In genomic region chr11:113729917-113730316, GRCm38 (mm10) we compare ENCODE assay signal across 19 mouse cellular contexts. TPM values are rescaled to one million over a fixed set of nuclear protein-coding genes. Genes with fewer than 3 reads are reported as not detected.
DNase-seq lines count a peak whose midpoint lies in the region; ATAC-seq and TF ChIP-seq lines count a peak whose summit lies in the region.
"Had no signal": no experiment of that assay in that cellular context is flagged by ENCODE, and none has a peak within 500 bp of the region (broad histone marks: within the 10 kb centered on the region; RNA-seq: fewer than 3 reads in every experiment).

No protein-coding gene starts in this region.

- peaks cover 6% of the 10 kb centered on the region for H3K79me3 ChIP-seq in C2C12 (ENCODE audit: low read depth)

- no peaks in the 10 kb centered on the region for H3K27me3 ChIP-seq in limb, embryonic 12.5 days
- no peaks in the 10 kb centered on the region for H3K27me3 ChIP-seq in limb, embryonic 10.5 days (ENCODE audit: low read depth, poor library complexity, severe bottlenecking)
- no peaks in the 10 kb centered on the region for H3K27me3 ChIP-seq in C2C12 (ENCODE audit: control insufficient read depth, insufficient read depth, insufficient read length)
- H3K27me3 ChIP-seq in kidney, postnatal 0 days (ENCODE audit: insufficient read depth, low read length), result no peaks in the 10 kb centered on the region
- H3K27me3 ChIP-seq: embryonic facial prominence, embryonic 12.5 days; forebrain, embryonic 15.5 days; liver, embryonic 13.5 days; neural tube, embryonic 15.5 days had no signal

- H3K4me2 ChIP-seq in limb, embryonic 12.5 days, result no peak overlapping the region
- no peak overlapping the region for H3K4me2 ChIP-seq in kidney, postnatal 0 days (ENCODE audit: low read length)
- H3K4me2 ChIP-seq: embryonic facial prominence, embryonic 12.5 days; forebrain, embryonic 15.5 days; liver, embryonic 13.5 days; neural tube, embryonic 15.5 days had no signal

- TF ChIP-seq CTCF in C2C12 (IDR thresholded peaks at IDR 0.05; ENCODE audit: control insufficient read depth, insufficient read depth, insufficient read length), result no peak
- no peak for TF ChIP-seq CTCF in kidney, postnatal 0 days (IDR thresholded peaks at IDR 0.05; ENCODE audit: low read depth)

- peak overlapping the region; percentile 91; the same call in 1 of the 2 replicates for H3K27ac ChIP-seq in limb, embryonic 12.5 days
- no peak overlapping the region for H3K27ac ChIP-seq in limb, embryonic 10.5 days
- H3K27ac ChIP-seq in kidney, postnatal 0 days, result peak overlapping the region; percentile 67
- H3K27ac ChIP-seq: forebrain, embryonic 15.5 days; left cerebral cortex, adult 2 months; liver, embryonic 13.5 days; neural tube, embryonic 15.5 days had no signal

- H3K79me2 ChIP-seq in C2C12 (ENCODE audit: control insufficient read depth, insufficient read depth), result peaks cover 34% of the 10 kb centered on the region

- 48% methylated on average over 8 of the region's 8 CpGs for WGBS in limb, embryonic 12.5 days
- WGBS in limb, embryonic 10.5 days, result 54% methylated on average over 8 of the region's 8 CpGs
- WGBS in kidney, postnatal 0 days, result 20% methylated on average over 8 of the region's 8 CpGs

- no peak overlapping the region; the same call in 1 of the 2 replicates for H3K9ac ChIP-seq in limb, embryonic 12.5 days (replicated peaks)
- no peak overlapping the region for H3K9ac ChIP-seq in kidney, postnatal 0 days (ENCODE audit: low read depth, low read length)
- H3K9ac ChIP-seq: embryonic facial prominence, embryonic 12.5 days; forebrain, embryonic 15.5 days; liver, embryonic 13.5 days; neural tube, embryonic 15.5 days had no signal

- no peak for ATAC-seq in limb, embryonic 12.5 days (ENCODE audit: insufficient number of reproducible peaks, insufficient read depth, low FRiP score, low TSS enrichment, low read depth)
- ATAC-seq in kidney, postnatal 0 days (replicated peaks; ENCODE audit: low FRiP score, low read depth), result no peak
- ATAC-seq: forebrain, embryonic 15.5 days; hindbrain, embryonic 16.5 days; midbrain, embryonic 16.5 days had no signal

- H3K9me3 ChIP-seq in limb, embryonic 12.5 days, result no peaks in the 10 kb centered on the region
- H3K9me3 ChIP-seq in limb, embryonic 10.5 days (replicated peaks), result no peaks in the 10 kb centered on the region
- no peaks in the 10 kb centered on the region for H3K9me3 ChIP-seq in kidney, postnatal 0 days (replicated peaks; ENCODE audit: low read length)
- H3K9me3 ChIP-seq: embryonic facial prominence, embryonic 12.5 days; forebrain, embryonic 15.5 days; liver, embryonic 13.5 days; neural tube, embryonic 15.5 days had no signal

- peaks cover 66% of the 10 kb centered on the region for H3K36me3 ChIP-seq in limb, embryonic 12.5 days
- peaks cover 97% of the 10 kb centered on the region for H3K36me3 ChIP-seq in limb, embryonic 10.5 days
- peaks cover 13% of the 10 kb centered on the region for H3K36me3 ChIP-seq in C2C12 (ENCODE audit: control insufficient read depth, insufficient read depth)
- H3K36me3 ChIP-seq in kidney, postnatal 0 days (ENCODE audit: insufficient read depth, low read length), result peaks cover 28% of the 10 kb centered on the region; the same call in 1 of the 2 replicates

- no peak overlapping the region for H3K4me3 ChIP-seq in limb, embryonic 12.5 days (replicated peaks)
- H3K4me3 ChIP-seq in limb, embryonic 10.5 days, result no peak overlapping the region
- no peak overlapping the region for H3K4me3 ChIP-seq in C2C12 (ENCODE audit: insufficient read depth, poor library complexity, severe bottlenecking)
- no peak overlapping the region for H3K4me3 ChIP-seq in kidney, postnatal 0 days (replicated peaks; ENCODE audit: low read depth, low read length)
- H3K4me3 ChIP-seq: embryonic facial prominence, embryonic 12.5 days; forebrain, embryonic 15.5 days; left cerebral cortex, adult 2 months; liver, embryonic 13.5 days; neural tube, embryonic 15.5 days had no signal

- no peak overlapping the region for H3ac ChIP-seq in C2C12 (ENCODE audit: control insufficient read depth, insufficient read length, low read depth)

- peaks cover 90% of the 10 kb centered on the region for H3K4me1 ChIP-seq in limb, embryonic 12.5 days (replicated peaks)
- H3K4me1 ChIP-seq in limb, embryonic 10.5 days, result peaks cover 86% of the 10 kb centered on the region
- peaks cover 61% of the 10 kb centered on the region for H3K4me1 ChIP-seq in kidney, postnatal 0 days (replicated peaks; ENCODE audit: insufficient read depth, low read length)

- intact Hi-C loops in left cerebral cortex, postnatal 36 days (cut with DNase I), result no loop called here

- no peak for DNase-seq in limb, embryonic 10.5 days (ENCODE audit: low spot score)
- peak; percentile 84 for DNase-seq in adrenal gland, postnatal 14 days
- peak; percentile 54 for DNase-seq in kidney, postnatal 0 days (ENCODE audit: low spot score)
- no peak for DNase-seq in cerebellum, postnatal 36 days
- DNase-seq in left cerebral cortex, postnatal 36 days (ENCODE audit: low spot score in 2 of 2), result no peak
- no peak for DNase-seq in gastrocnemius, adult 18-20 months (ENCODE audit: low spot score)
- DNase-seq: cerebellum, adult 9-11 months; gastrocnemius, postnatal 10 days; liver, embryonic 13.5 days; right cerebral cortex, adult 18-20 months; thymus, postnatal 36 days had no signal

TF ChIP-seq in C2C12, 6 proteins besides CTCF, POLR2A, EP300 and RAD21:
- TF ChIP-seq MYOG (IDR thresholded peaks at IDR 0.05; ENCODE audit: control insufficient read depth, extremely low read depth, insufficient read length) (no peak), USF1 (IDR thresholded peaks at IDR 0.05; ENCODE audit: low read depth) (no peak), MAX (IDR thresholded peaks at IDR 0.05) (peak; percentile 25), FOSL1 (IDR thresholded peaks at IDR 0.05; ENCODE audit: insufficient read depth, low read length, poor library complexity, severe bottlenecking) (no peak), CEBPB (IDR thresholded peaks at IDR 0.05; ENCODE audit: low read depth) (no peak), MYOD1 (IDR thresholded peaks at IDR 0.05; ENCODE audit: control insufficient read depth, insufficient read length, low read depth) (peak; percentile 40)

RNA-seq across cellular contexts. Expression of gene Cpsf4l, which starts 20.1 kb away (rescaled TPM):
- 0.60 and 0.75 TPM in 2 replicates for polyA plus RNA-seq in limb, embryonic 12.5 days (2016; fragmentation: Nextera tagmentation; extraction: Ambion mirVana)
- polyA plus RNA-seq in limb, embryonic 10.5 days (2016; fragmentation: Nextera tagmentation; extraction: Ambion mirVana), result 0.67 and 0.90 TPM in 2 replicates
- polyA plus RNA-seq in C2C12 (2012; fragmentation: generic; extraction: Trizol), result not detected
- total RNA-seq in adrenal gland, postnatal 14 days (2021), result 1.5 and 2.5 TPM in 2 replicates
- polyA plus RNA-seq in kidney, postnatal 0 days (2015; fragmentation: Nextera tagmentation; extraction: Ambion mirVana), result 3.9 TPM in 2 replicates
- not detected for total RNA-seq in left cerebral cortex, postnatal 36 days (2021)
- not detected for total RNA-seq in gastrocnemius, adult 18-20 months (2021)
- total RNA-seq: gastrocnemius, postnatal 10 days; left cerebral cortex, adult 2 months had no signal
- polyA plus RNA-seq: liver, embryonic 13.5 days had no signal

RNA-seq across cellular contexts. Expression of gene Cdc42ep4, which starts 21.8 kb away (rescaled TPM):
- 119 and 120 TPM in 2 replicates for polyA plus RNA-seq in limb, embryonic 12.5 days (2016; fragmentation: Nextera tagmentation; extraction: Ambion mirVana)
- 111 and 130 TPM in 2 replicates for polyA plus RNA-seq in limb, embryonic 10.5 days (2016; fragmentation: Nextera tagmentation; extraction: Ambion mirVana)
- polyA plus RNA-seq in C2C12 (2012; fragmentation: generic; extraction: Trizol), result 13.0 TPM
- 76.8 and 82.7 TPM in 2 replicates for total RNA-seq in adrenal gland, postnatal 14 days (2021)
- 48.5 and 52.3 TPM in 2 replicates for polyA plus RNA-seq in kidney, postnatal 0 days (2015; fragmentation: Nextera tagmentation; extraction: Ambion mirVana)
- total RNA-seq in left cerebral cortex, postnatal 36 days (2021), result 10 to 100 TPM; 21.9 to 29.8 TPM
- total RNA-seq in gastrocnemius, adult 18-20 months (2021), result 1 to 10 TPM; 4.5 to 7.4 TPM

RNA-seq across cellular contexts. Expression of gene D11Wsu47e, which starts 45.7 kb away (rescaled TPM):
- 23.7 and 25.8 TPM in 2 replicates for polyA plus RNA-seq in limb, embryonic 12.5 days (2016; fragmentation: Nextera tagmentation; extraction: Ambion mirVana)
- 26.7 and 28.4 TPM in 2 replicates for polyA plus RNA-seq in limb, embryonic 10.5 days (2016; fragmentation: Nextera tagmentation; extraction: Ambion mirVana)
- 11.7 TPM for polyA plus RNA-seq in C2C12 (2012; fragmentation: generic; extraction: Trizol)
- 15.9 and 18.2 TPM in 2 replicates for total RNA-seq in adrenal gland, postnatal 14 days (2021)
- polyA plus RNA-seq in kidney, postnatal 0 days (2015; fragmentation: Nextera tagmentation; extraction: Ambion mirVana), result 17.2 and 18.8 TPM in 2 replicates
- 10 to 100 TPM; 11.5 to 14.9 TPM for total RNA-seq in left cerebral cortex, postnatal 36 days (2021)
- 1 to 10 TPM; 3.2 to 6.6 TPM for total RNA-seq in gastrocnemius, adult 18-20 months (2021)

RNA-seq across cellular contexts. Expression of gene Fam104a, which starts 46.0 kb away (rescaled TPM):
- 51.8 and 54.1 TPM in 2 replicates for polyA plus RNA-seq in limb, embryonic 12.5 days (2016; fragmentation: Nextera tagmentation; extraction: Ambion mirVana)
- polyA plus RNA-seq in limb, embryonic 10.5 days (2016; fragmentation: Nextera tagmentation; extraction: Ambion mirVana), result 55.0 and 55.4 TPM in 2 replicates
- 40.1 TPM for polyA plus RNA-seq in C2C12 (2012; fragmentation: generic; extraction: Trizol)
- 25.7 and 28.5 TPM in 2 replicates for total RNA-seq in adrenal gland, postnatal 14 days (2021)
- polyA plus RNA-seq in kidney, postnatal 0 days (2015; fragmentation: Nextera tagmentation; extraction: Ambion mirVana), result 49.7 and 49.9 TPM in 2 replicates
- total RNA-seq in left cerebral cortex, postnatal 36 days (2021), result 10 to 100 TPM; 28.3 to 31.6 TPM
- 10 to 100 TPM; 32.7 to 34.4 TPM for total RNA-seq in gastrocnemius, adult 18-20 months (2021)

Comparison
In these comparisons a context has a peak if more than half of its experiments do, and no peak if none do; other contexts are left out.
1. DNase-seq: peak in adrenal gland, postnatal 14 days (single experiment) and kidney, postnatal 0 days (single experiment); none in limb, embryonic 10.5 days (single experiment), cerebellum, postnatal 36 days (0 of 2), left cerebral cortex, postnatal 36 days (0 of 2) and gastrocnemius, adult 18-20 months (single experiment).